Mouse (Mus musculus) lung, postnatal 36 days (tissue): ENCODE data around the gene Slc4a1.

ENCODE experiments used
- DNase-seq: peaks from one replicate; pipeline ENCODE4 v3.0.0; 2022; ENCODE audit warnings: mixed read lengths

Gene Slc4a1

DNA sequence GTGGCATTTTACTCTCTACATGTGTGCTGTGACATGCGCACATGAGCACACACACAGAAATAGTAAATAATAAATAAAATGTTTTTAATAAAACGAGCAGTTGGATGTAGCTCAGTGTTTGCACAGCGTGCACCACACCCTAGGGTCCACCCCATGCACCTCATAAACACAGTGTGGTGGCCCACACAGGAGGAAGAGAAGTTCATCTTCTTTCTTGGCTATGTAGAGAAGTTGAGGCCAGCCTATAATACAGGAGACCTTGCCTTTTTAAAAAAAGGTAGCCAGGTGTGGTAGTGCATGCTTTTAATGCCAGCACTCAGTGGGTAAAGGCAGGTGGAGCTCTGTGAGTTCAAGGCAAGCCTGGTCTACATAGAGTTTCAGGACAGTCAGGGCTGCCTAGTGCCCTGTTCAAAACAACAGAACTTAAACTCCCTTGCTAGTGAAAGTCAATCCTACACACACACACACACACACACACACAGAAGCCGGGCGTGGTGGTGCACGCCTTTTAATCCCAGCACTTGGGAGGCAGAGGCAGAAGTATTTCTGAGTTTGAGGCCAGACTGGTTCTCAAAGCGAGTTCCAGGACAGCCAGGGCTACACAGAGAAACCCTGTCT lies 8.2 kb upstream of the Slc4a1 start:
- no peak for DNase-seq

GRCm38 (mm10) chr11:102373646-102374045 lies 7.6 kb upstream of the Slc4a1 start:
- DNase-seq, result no peak

DNA sequence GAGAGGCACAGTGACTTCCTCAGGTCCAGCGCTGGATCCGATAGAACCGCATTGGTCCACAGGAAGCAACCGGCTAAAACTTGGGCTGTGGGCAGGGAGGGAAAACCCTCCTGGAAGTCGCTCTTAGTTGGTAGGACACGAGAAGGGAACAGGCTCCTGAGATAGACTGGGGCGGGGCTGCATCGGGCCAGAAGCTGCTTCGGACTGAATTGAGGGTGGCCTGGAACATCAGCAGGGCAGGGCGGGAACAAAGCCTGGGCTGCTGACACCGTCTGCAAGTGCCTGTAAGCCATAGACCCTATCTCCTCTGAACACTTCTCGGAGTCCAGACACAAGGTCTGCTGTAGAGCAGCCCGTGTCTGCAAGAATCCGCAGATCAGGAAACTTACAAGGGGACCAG lies 6.9 kb upstream of the Slc4a1 start:
- DNase-seq, result no peak

DNA sequence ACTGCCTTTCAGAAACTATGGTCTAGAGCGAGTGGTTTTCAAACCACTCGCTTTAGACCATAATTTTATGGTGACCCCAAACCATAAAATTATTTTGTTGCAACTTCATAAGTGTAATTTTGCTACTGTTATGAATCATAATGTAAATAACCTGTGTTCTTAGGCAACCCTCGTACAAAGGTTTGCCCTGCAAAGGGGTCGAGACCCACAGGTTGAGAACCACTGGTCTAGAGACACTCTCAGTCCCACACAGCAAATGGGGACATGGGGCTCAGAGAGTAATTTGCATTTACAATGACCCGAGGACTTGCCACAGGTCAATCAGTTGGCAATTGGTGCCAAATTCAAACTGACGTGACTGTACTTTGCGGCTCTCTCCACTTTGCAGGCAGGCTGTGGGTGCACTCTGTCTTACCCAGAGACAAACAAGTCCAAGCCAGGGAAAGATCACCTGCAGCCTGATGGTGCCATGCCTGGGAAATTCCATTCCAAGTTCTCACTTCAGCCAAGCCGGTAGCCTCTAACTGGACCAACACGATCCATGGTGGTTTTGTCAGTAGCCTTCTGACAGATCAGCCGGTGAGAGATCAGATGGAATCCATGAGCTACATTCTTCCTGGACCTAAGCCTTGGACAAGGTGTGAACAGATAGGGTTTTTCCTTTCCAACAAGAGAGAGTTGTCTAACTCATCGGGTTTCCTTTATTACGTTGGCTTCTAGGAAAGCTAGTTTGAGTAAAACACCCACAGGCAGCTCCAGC lies 6.1 kb upstream of the Slc4a1 start:
- no peak for DNase-seq

GRCm38 (mm10) chr11:102370285-102370684 lies 4.3 kb upstream of the Slc4a1 start:
- DNase-seq, result no peak

DNA sequence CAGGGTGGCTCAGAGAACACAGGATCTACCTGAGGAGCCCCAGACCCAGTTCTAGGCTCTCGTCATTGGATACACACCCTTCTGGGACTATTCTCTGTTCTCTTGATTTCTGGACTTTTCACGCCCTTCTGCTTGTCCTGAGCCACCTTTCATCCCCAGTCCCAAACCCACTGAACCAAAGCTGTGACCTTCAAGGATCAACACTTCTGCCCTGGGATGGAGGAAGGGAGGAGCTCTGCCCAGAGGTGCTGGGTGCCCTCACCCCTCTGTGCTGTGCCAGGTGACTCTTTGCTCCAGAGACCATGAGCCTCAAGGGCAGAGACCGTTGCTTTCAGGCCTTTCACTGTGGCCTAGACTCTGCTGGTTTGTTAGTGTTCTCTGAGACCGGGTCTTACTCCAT lies 3.3 kb upstream of the Slc4a1 start:
- no peak for DNase-seq

GRCm38 (mm10) chr11:102368347-102368746 lies 2.3 kb upstream of the Slc4a1 start:
- no peak for DNase-seq

- DNase-seq, result no peak
Observed at GRCm38 (mm10) chr11:102367504-102368280, 1.7 kb upstream of the Slc4a1 start.

- no peak for DNase-seq
Observed at GRCm38 (mm10) chr11:102365699-102366098, 304 bp downstream of the Slc4a1 start.

GRCm38 (mm10) chr11:102364570-102365371 lies 1.2 kb downstream of the Slc4a1 start:
- DNase-seq, result no peak

DNA sequence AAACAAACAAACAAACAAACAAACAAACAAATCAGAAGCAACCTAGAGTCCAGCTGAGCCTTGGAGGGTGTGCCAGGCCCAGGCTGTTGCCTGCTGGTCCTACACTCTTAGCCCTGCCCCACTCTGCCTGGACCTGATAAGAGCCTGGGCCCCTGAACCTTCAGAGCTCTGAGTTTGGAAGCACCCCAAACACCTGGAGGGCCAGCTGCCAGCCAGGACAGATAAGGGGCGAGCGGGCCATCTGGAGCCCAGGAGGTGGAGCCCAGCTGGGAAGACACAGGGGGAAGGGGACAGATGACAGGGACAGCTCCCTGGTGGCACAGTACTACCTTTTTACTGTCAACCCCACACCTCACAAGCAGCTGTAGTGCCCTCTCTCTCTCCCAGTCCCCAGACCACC lies 2.4 kb downstream of the Slc4a1 start:
- DNase-seq, result no peak

DNA sequence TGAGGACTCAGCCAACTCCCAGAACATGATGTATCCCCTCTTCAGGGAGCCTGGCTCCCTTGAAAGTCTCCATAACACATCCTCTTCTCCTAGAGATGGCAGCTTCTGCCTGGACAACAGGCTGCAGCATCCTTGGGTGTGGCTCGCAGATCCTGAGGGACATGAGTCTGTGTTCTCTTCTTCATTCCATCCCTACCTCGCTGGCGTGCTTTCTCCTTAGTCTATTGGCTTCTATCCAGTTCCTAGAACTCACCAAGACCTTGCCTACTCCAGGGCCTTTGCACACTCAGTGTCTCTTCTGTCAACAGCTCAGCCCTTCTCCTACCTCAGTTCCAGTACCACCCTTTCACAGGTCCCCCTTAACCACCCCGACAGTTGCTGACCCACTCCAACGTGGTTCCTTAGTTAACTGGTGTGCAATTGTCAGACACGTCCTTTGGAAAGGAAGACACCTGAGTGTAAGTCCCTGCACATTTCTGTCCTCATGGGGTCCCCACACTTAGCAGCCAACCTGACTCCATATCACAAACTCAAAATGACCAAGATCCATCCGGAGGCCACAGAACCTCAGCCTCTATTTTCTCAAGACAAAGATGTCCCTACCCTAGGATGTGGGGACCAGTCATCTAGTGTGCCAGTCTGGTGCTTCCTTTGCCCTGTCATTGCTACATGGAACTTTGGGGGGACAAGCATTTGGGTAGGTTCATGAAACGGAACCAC lies 4.1 kb downstream of the Slc4a1 start:
- no peak for DNase-seq

- no peak for DNase-seq
Observed at GRCm38 (mm10) chr11:102358365-102358764, 7.6 kb downstream of the Slc4a1 start.

DNA sequence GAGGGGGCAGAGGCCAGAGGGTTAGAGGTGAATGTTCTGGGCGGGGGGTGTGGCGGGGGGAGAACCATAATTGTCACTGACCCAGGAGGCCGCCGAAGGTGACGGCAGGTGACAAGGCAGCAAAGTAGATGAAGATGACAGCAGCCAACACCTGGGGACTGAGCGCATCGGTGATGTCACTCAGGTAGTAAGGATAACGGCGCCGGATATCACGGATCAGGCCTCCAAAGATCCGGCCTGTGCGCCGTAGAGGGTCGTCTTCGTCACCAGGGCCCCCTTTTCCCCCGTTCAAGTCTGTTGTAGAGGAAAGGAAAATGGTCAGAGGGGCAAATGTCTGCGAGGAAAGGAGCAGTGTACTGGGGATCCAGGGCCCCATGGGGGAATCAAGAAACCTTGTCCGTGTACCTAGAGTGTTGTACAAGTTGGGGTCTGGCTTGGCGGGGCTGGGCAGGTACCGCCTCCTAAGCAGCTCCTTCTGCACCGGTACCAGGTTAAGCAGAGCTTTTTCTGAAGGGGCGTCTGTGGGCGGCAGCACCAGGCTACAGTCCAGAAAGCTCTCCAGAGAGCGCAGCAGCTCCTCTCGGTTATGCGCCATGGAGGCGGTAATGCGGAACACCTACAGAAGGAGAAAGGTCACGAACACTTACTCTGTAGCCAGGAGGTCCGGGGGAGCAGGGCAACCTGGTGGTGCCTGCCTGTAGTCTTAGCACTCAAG lies 9.2 kb downstream of the Slc4a1 start:
- no peak for DNase-seq

DNA sequence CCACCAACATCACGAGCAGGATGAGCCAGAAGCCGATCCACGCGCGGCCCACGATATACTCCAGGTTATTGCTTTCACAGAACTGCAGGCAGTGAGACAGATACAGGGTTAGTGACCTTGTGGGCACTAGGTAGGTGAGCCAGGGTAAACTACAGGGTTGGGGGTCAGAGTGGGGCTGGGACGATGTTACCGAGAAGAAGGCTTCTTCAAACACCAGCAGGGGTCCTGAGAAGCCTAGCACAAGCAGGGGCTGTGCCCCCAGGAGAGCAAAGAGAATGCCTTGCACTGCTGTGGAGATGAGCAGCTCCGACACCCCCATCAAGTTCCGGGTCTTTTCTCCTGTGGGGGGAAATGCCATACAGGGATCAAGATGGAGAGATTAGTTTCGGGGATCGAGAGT lies 9.8 kb downstream of the Slc4a1 start:
- no peak for DNase-seq

DNA sequence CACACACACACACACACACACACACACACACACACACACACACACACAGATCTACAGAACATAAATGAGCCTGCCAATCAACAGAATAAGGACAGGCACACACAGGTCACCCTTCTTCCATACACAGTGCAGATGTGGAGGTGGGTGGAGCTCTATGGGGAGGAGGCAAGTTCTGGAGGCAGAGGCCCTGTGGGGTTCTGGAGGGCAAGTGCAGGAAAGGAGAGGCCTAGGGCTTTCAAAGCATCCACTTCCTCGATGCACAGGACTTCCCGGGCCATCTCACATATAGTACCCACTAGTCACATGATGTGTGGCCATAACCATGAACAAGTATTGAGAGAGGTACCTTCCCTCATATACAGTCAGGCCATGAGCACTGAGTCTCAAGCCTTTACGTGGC lies 10.5 kb downstream of the Slc4a1 start:
- no peak for DNase-seq

- no peak for DNase-seq
Observed at GRCm38 (mm10) chr11:102353021-102353431, 13.0 kb downstream of the Slc4a1 start.

GRCm38 (mm10) chr11:102352378-102352777 lies 13.6 kb downstream of the Slc4a1 start:
- no peak for DNase-seq

- DNase-seq, result no peak
Observed at GRCm38 (mm10) chr11:102350981-102351523, 15.0 kb downstream of the Slc4a1 start.

- no peak for DNase-seq
Observed at GRCm38 (mm10) chr11:102350416-102350815, 15.6 kb downstream of the Slc4a1 start.
